Mouse (Mus musculus): Measurements from ENCODE around the gene Gm266.
A peak's percentile ranks its signal among the peaks of the same experiment; 100 is the strongest.

Gm266 gene

DNA sequence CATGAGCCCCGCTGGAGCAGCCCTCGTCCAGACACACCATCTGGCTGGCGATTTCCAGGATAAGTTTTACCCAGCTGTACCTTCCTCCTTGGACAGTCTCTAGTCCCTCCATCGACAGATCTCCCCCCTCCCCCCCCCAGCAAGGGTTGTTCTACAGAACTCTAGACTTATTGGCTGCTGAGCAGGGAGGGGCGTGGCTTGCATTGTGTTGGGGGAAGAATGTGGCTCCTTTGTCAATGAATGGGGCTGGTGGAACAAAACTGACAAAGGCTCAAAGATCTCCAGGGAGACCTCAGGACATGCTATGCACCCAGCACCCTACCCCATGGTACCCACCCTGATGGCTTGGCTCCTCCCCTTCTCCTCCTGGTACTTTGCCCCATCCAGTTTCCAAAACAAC lies 15.1 kb upstream of the Gm266 start:
- peak; percentile 14 for DNase-seq

GRCm38 (mm10) chr12:111499617-111500016 lies 14.0 kb upstream of the Gm266 start:
- no peak for DNase-seq

- DNase-seq: no peak
Observed at GRCm38 (mm10) chr12:111497076-111497475, 11.5 kb upstream of the Gm266 start.

GRCm38 (mm10) chr12:111494931-111495330 lies 9.3 kb upstream of the Gm266 start:
- DNase-seq: no peak

DNA sequence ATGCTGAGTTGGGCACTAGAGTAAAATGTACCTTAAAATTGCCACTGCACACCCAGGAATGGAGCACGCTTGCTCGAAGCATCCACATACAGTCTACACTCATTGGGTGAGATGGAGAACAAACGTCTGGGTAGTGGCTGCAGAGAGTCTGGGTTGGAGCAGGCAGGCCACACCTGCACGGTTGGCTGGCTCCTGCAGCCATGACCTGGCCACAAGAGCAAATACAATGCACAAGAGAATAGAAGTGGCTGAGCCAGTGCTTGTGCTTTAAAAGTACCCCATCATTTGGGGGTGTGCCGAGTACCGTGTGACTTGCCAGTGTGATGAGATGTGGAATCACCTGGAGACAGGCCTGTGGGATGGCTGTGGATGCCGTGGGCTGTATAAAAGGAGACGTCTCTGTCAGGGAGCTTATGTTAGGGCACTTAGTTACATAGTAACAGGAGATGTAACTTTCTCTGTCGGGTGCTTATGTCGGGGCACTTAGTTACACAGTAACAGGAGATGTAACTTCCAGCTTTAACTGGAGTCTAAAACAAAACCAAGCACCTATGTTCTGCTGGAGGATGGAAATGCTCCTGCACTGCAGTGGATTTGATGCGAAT lies 3.7 kb upstream of the Gm266 start:
- DNase-seq: no peak

GRCm38 (mm10) chr12:111486455-111486854 lies 832 bp upstream of the Gm266 start:
- DNase-seq: no peak

DNA sequence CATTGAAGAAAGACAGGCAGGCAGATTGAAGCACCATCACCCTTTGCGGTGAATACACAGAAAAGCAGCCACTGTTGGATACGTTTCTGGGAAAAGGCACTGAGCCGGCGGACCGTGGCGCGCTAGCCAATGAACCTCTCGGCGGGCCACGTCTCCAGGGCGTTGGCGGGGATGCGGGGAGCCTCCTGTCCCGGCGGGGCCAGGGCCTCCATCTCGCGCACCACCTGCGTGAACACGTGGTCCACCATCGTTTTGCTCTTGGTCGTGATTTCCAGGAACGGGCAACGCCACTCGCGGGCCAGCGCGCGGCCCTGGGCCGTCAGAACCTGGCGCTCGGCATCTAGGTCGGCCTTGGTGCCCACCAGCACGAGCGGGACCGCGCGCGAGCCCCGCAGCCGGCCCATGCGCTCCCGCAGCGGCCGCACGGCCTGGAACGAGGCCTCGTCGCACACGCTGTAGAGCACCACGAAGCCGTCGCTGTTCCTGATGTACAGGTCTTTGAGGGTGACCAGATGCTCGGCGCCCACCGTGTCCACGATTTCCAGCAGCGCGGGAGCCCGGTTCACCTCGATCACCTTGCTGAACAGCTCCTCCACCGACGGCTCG lies 474 bp downstream of the Gm266 start:
- no peak for DNase-seq

DNA sequence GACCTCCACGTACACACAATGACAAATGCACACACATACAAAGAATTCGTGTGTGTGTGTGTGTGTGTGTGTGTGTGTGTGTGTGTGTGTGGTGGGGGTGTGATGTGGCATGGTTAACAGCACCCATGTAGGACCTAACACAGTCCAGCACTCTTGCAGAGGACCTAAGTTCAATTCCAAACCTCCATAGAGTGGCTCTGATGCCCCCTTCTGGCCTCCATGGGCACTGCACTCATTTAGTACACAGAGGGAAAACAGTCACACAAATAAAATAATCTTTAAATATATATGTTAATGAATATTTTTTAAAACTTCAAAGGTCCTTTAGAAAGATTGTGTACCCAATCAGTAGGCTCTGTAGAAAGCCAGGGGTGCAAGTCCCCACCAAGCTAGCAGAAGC lies 5.7 kb downstream of the Gm266 start:
- no peak for DNase-seq

GRCm38 (mm10) chr12:111478924-111479323 lies 6.7 kb downstream of the Gm266 start:
- DNase-seq: no peak

- no peak for DNase-seq
Observed at GRCm38 (mm10) chr12:111474893-111475643, 10.6 kb downstream of the Gm266 start.

DNA sequence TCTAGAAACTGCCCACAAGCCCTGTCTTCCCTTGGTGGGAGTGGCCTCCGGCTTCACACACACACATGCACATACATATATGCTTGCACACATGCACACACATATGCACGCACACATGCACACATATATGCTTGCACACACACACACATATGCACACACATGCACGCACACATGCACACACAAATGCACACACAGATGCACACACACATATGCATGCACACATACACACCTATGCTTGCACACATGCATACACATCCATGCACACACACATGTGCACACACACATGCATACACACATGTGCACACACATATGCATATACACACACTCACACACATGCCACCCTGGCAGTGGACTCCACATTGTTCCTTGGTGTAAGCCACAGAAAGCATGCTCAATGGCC lies 11.2 kb downstream of the Gm266 start:
- no peak for DNase-seq

GRCm38 (mm10) chr12:111472886-111473285 lies 12.7 kb downstream of the Gm266 start:
- no peak for DNase-seq

DNA sequence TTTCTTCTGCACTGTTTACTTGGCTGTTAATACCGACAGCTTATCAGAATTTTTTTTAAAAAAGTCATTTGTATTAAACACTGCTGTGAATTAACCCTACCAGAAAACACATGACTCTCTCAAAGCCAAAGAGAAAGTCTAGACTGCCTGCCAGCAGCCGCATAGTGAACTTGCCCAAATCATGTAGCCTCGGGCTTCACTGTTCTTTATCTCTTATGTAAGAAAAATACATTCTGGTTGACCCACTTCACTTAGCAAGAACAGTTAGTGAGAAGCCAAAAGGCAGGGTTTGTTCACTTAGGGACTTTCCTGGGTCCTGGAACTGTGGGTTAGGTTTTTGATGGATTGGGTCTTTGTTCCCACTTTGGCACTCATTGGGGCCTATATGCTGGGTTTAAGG lies 13.9 kb downstream of the Gm266 start:
- no peak for DNase-seq

GRCm38 (mm10) chr12:111471119-111471518 lies 14.5 kb downstream of the Gm266 start:
- DNase-seq: no peak

DNA sequence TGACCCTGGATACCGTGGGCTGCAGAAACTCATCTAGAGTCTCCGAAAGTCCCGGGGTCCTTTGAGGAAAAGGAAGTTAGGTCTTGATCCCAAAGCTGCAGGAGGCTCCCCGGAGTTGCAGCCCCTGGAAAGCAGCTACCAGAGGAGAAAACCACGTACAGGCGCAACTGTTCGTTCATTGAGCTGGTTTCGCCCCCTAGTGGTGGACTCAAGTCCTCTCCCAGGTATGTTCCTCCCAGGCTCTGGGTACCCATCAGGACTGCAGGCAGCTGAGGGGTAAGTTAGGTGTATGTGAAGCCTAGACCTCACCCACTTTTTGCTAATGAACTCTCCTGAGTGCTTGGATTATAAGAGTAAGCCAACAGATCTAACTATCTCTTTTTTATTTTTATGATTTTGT lies 16.1 kb downstream of the Gm266 start:
- DNase-seq: peak; percentile 63

DNA sequence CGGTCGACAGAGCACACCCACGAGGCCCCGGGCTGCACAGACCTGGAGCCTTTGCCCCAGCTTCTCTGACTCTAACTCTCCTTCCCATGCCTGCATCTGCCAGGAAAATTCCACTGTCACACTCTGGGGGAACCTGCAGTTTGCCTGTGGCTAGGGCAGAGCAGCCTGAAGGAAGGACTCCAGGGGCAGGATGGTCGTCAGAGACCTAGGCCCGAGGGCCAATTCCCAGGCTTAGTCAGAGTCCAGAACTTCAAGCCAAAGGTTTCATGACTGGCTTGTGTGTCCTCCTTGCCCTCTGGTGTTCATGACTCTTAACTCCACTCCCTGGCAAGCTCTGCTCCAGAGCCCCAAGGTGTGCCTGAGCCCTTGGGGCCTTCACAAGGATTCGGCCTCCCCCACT lies 17.4 kb downstream of the Gm266 start:
- no peak for DNase-seq

DNA sequence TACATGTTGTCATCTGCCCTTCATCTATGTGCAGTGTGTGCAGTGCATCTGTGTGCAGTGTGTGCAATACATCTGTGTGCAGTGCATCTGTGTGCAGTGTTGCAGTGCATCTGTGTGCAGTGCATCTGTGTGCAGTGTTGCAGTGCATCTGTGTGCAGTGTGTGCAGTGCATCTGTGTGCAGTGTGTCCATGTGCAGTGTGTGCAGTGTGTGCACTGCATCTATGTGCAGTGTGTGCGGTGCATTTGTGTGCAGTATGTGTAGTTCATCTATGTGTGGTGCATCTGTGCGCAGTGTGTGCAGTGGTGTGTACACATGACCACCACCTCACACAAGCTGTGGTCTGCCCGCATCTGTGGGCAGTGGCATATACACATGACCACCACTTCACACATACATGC lies 19.3 kb downstream of the Gm266 start:
- no peak for DNase-seq

DNA sequence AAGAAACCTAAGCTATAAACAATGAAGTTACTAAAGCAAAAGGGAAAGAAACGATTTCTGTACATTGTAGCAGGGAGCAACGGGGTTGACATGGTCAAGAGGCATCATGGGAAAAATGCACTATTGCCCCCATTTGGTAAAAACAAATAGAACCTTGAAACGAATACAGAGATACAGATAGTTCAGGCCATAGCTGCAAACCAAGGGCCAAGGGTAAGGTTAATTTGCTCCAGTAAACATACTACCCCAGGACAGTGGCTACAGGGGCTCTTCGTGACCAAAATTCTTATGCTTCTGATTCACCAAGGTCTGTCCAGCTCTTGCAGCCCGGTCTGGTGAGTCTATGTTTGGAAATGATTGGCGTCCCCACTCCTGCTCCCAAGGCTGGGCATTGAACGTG lies 22.1 kb downstream of the Gm266 start:
- DNase-seq: no peak

DNA sequence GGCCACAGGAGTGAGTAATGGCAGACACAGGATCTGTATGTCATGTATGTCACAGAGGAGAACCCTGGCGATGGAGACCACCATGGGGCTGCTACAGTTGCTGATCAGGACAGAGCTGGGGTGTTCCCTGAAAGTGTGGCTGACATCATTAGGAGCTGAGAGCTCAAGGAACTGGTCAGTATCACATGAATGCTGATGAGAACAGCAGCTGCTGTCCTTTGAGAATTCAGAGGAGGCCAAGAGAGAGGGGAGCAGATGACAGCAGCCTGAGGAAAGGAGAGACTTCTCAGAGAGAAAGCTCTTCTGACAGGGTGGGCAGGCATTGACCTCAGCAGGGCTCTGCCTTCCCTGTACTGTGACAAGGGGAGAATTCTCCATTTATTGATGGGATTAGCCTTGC lies 27.9 kb downstream of the Gm266 start:
- no peak for DNase-seq

GRCm38 (mm10) chr12:111455860-111456259 lies 29.8 kb downstream of the Gm266 start:
- DNase-seq: no peak

GRCm38 (mm10) chr12:111455311-111455846 lies 30.2 kb downstream of the Gm266 start:
- DNase-seq: no peak

- DNase-seq: no peak
Observed at GRCm38 (mm10) chr12:111454543-111455280, 30.9 kb downstream of the Gm266 start.

GRCm38 (mm10) chr12:111454021-111454420 lies 31.6 kb downstream of the Gm266 start:
- DNase-seq: no peak

Measured in cerebellum, adult 9-11 months (tissue).